Mouse (Mus musculus) large intestine, adult 2 months (tissue): Measurements from ENCODE around the gene Usp12. TPM values are rescaled to one million over a fixed set of nuclear protein-coding genes. Genes with fewer than 3 reads are reported as not detected.

Experiments
- DNase-seq: peaks from one replicate; pipeline ENCODE4 v3.0.0-alpha.2; 2012; ENCODE audit warnings: low read depth, low spot score
- WGBS: fragments of 180-500 bp; shearing (Covaris S2); methylation state at CpG from one replicate; pipeline ENCODE4 v1.1.7; 2018; 5-methylcytosine and 5-hydroxymethylcytosine counted together
- polyA plus RNA-seq: library from polyadenylated mRNA; depleted of rRNA; stranded (reverse); fragments of >200 nt; gene quantifications from 2 replicates; pipeline ENCODE4 v1.2.3, GENCODE M21; 2012; rRNA removed

The Usp12 gene
- polyA plus RNA-seq, 1 experiment: 19.1 TPM

- no peak for DNase-seq
- WGBS: 14% methylated on average over 12 of the region's 12 CpGs
These were observed 88.9 kb downstream of the Usp12 start for GRCm38 (mm10) chr5:146705815-146706408.

DNA sequence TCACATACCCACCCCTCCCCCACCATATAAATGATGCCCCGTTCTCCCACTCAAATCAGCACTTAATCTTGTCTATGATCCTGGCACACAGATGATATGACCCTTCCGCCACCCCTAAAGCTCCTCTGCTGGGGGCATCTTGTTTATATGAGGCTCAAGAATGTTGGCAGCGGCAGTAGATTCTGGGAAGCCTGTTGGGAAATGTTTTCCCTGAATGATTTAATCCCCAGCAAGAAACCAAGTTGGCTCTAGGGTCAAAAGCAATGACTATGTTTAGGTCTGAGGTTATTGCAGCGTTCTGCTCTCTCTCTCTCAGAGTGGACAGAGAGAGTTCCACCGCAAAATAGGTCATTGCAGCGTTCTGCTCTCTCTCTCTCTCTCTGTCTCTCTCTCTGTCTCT lies 89.4 kb downstream of the Usp12 start:
- DNase-seq: no peak
- WGBS: 58% methylated on average over 6 of the region's 6 CpGs

- WGBS: 89% methylated on average over 4 of the region's 4 CpGs
- DNase-seq: no peak
These were observed 90.6 kb downstream of the Usp12 start for GRCm38 (mm10) chr5:146704241-146704640.

GRCm38 (mm10) chr5:146703710-146704121 lies 91.1 kb downstream of the Usp12 start:
- peak; percentile 93 for DNase-seq
- WGBS: 17% methylated on average over 8 of the region's 8 CpGs

- 30% methylated on average over 10 of the region's 10 CpGs for WGBS
- no peak for DNase-seq
These were observed 94.7 kb downstream of the Usp12 start for GRCm38 (mm10) chr5:146700099-146700498.

- 64% methylated on average over 4 of the region's 4 CpGs for whole genome bisulfite sequencing
- no peak for DNase-seq
These were observed 95.3 kb downstream of the Usp12 start for GRCm38 (mm10) chr5:146699433-146700019.

- no peak for DNase-seq
- WGBS: 76% methylated on average over 5 of the region's 5 CpGs
These were observed 99.3 kb downstream of the Usp12 start for GRCm38 (mm10) chr5:146695543-146695942.

GRCm38 (mm10) chr5:146692976-146693361 lies 101.8 kb downstream of the Usp12 start:
- DNase-seq: no peak
- WGBS: 26% methylated on average over 5 of the region's 5 CpGs

DNA sequence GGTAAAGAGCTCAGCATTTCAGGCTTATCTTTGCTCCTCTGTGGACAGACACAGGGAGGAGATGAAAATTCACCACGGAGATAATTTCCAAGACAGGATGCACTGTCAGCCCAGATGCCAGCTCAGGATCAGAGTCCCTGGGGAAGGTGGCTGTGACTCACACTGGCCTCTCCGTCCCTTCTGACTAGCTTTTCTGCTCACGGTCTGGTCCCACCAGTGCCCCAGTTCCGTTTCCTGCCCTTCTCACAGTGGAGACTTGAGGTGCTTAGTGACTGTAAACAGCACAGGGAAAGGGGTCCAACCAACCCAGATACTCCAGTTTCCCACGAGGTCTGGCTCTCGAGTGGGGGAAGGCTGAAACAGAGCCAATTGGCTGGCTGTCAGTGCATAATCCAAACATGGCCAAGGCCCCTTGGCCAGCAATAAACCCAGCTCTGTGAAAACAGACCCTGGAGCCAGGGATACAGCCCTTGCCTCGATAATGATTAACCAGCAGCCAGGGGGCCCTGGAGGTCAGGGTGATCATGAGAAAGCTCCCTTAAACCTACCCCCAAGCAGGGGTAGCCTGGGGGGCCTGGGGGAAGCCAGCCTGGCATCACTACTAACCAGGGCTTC lies 102.3 kb downstream of the Usp12 start:
- 7% methylated on average over 7 of the region's 7 CpGs for WGBS
- DNase-seq: no peak

- 32% methylated on average over 8 of the region's 8 CpGs for WGBS
- no peak for DNase-seq
These were observed 103.1 kb downstream of the Usp12 start for GRCm38 (mm10) chr5:146691745-146692144.

GRCm38 (mm10) chr5:146687541-146688313 lies 107.1 kb downstream of the Usp12 start:
- DNase-seq: peak; percentile 85
- WGBS: 22% methylated on average over 17 of the region's 17 CpGs

DNA sequence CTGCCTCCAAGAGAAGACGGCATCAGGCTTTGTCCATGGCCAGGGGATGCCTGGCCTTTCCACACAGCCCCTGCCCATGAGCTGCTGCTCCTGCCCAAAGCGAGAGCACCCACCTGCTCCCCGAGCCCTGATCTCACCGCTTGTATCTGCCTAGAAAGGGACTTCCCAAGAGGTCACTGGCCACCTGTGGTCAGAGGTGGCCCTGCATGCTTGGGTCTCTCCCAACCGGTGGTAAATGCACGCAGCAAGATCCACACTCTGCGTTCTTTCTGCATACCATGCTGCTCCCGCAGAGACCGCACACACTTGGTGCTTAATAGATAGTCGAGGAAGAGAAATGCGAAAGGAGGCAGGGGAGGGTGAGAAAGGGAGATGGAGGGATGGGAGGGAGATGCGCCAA lies 107.9 kb downstream of the Usp12 start:
- 73% methylated on average over 12 of the region's 12 CpGs for WGBS

More for the DNA sequence above, 107.9 kb downstream of the Usp12 start:
- DNase-seq: no peak

Other genes with a start within 250 kb of the Usp12 start
- not detected in 2 replicates for gene Gm3415, start 238.9 kb downstream of the Usp12 start, polyA plus RNA-seq
- not detected in 2 replicates for gene Gpr12, start 209.8 kb downstream of the Usp12 start, polyA plus RNA-seq
- 79.3 and 82.8 TPM in 2 replicates for gene Rpl21, start 37.9 kb upstream of the Usp12 start, polyA plus RNA-seq
- gene Rasl11a, start 50.1 kb upstream of the Usp12 start, polyA plus RNA-seq: 4.9 and 6.2 TPM in 2 replicates
- gene Gtf3a, start 153.7 kb upstream of the Usp12 start, polyA plus RNA-seq: 32.3 and 40.6 TPM in 2 replicates
- gene Mtif3, start 168.8 kb upstream of the Usp12 start, polyA plus RNA-seq: 11.9 and 13.9 TPM in 2 replicates